Mouse (Mus musculus): ENCODE measurements around the gene Car12. TPM values are rescaled to one million over a fixed set of nuclear protein-coding genes. Genes with fewer than 3 reads are reported as not detected.
A peak's percentile ranks its signal among the peaks of the same experiment; 100 is the strongest.

Gene Car12
- polyA plus RNA-seq, 1 experiment from 2014 or later, result 19.3 TPM

- Histone ChIP-seq H3K4me1 (ENCODE audit: control insufficient read depth, insufficient read depth, low read length) (peaks cover 12% of the 10 kb centered on the region), H3K36me3 (ENCODE audit: control insufficient read depth, insufficient read depth, low read length) (no peaks in the 10 kb centered on the region), H3K4me3 (replicated peaks; ENCODE audit: low read length) (no peak overlapping the region), H3K27me3 (ENCODE audit: control insufficient read depth, insufficient read depth, low read length) (no peaks in the 10 kb centered on the region), H3K4me2 (ENCODE audit: low read depth, low read length) (no peak overlapping the region), H3K9me3 (replicated peaks; ENCODE audit: control insufficient read depth, low read length) (no peaks in the 10 kb centered on the region), H3K9ac (ENCODE audit: low read length) (no peak overlapping the region), H3K27ac (ENCODE audit: low read length) (no peak overlapping the region)
- 68% methylated on average over 3 of the region's 3 CpGs for WGBS
- no peak for ATAC-seq (ENCODE audit: insufficient read depth, low FRiP score)
These were observed 22.5 kb downstream of the Car12 start for GRCm38 (mm10) chr9:66736016-66736415.

- 70% methylated on average over 2 of the region's 2 CpGs for WGBS
- Histone ChIP-seq H3K27ac (ENCODE audit: low read length) (no peak overlapping the region), H3K36me3 (ENCODE audit: control insufficient read depth, insufficient read depth, low read length) (no peaks in the 10 kb centered on the region), H3K4me2 (ENCODE audit: low read depth, low read length) (no peak overlapping the region), H3K4me3 (replicated peaks; ENCODE audit: low read length) (no peak overlapping the region), H3K9me3 (replicated peaks; ENCODE audit: control insufficient read depth, low read length) (no peaks in the 10 kb centered on the region), H3K4me1 (ENCODE audit: control insufficient read depth, insufficient read depth, low read length) (peaks cover 12% of the 10 kb centered on the region), H3K9ac (ENCODE audit: low read length) (no peak overlapping the region), H3K27me3 (ENCODE audit: control insufficient read depth, insufficient read depth, low read length) (no peaks in the 10 kb centered on the region)
- no peak for ATAC-seq (ENCODE audit: insufficient read depth, low FRiP score)
These were observed 23.1 kb downstream of the Car12 start for GRCm38 (mm10) chr9:66736551-66736950.

- H3K9me3 ChIP-seq (replicated peaks; ENCODE audit: control insufficient read depth, low read length), result no peaks in the 10 kb centered on the region
These were observed 26.0 kb downstream of the Car12 start for GRCm38 (mm10) chr9:66739516-66739915.

GRCm38 (mm10) chr9:66744531-66744930 is 31.0 kb downstream of the Car12 start:
- no peaks in the 10 kb centered on the region for H3K27me3 ChIP-seq (ENCODE audit: control insufficient read depth, insufficient read depth, low read length)
- no peak for ATAC-seq (ENCODE audit: insufficient read depth, low FRiP score)
- H3K9me3 ChIP-seq (replicated peaks; ENCODE audit: control insufficient read depth, low read length), result no peaks in the 10 kb centered on the region
- H3K36me3 ChIP-seq (ENCODE audit: control insufficient read depth, insufficient read depth, low read length), result no peaks in the 10 kb centered on the region
- no peaks in the 10 kb centered on the region for H3K4me1 ChIP-seq (ENCODE audit: control insufficient read depth, insufficient read depth, low read length)
- H3K4me3 ChIP-seq (replicated peaks; ENCODE audit: low read length), result no peak overlapping the region
- H3K4me2 ChIP-seq (ENCODE audit: low read depth, low read length), result no peak overlapping the region
- H3K27ac ChIP-seq (ENCODE audit: low read length), result no peak overlapping the region
- 59% methylated on average over 2 of the region's 2 CpGs for WGBS
- no peak overlapping the region for H3K9ac ChIP-seq (ENCODE audit: low read length)

More at GRCm38 (mm10) chr9:66739516-66739915, 26.0 kb downstream of the Car12 start:
- Histone ChIP-seq H3K27ac (ENCODE audit: low read length) (no peak overlapping the region), H3K27me3 (ENCODE audit: control insufficient read depth, insufficient read depth, low read length) (no peaks in the 10 kb centered on the region), H3K4me2 (ENCODE audit: low read depth, low read length) (no peak overlapping the region), H3K9ac (ENCODE audit: low read length) (no peak overlapping the region), H3K36me3 (ENCODE audit: control insufficient read depth, insufficient read depth, low read length) (no peaks in the 10 kb centered on the region), H3K4me3 (replicated peaks; ENCODE audit: low read length) (no peak overlapping the region), H3K4me1 (ENCODE audit: control insufficient read depth, insufficient read depth, low read length) (no peaks in the 10 kb centered on the region)
- WGBS, result 79% methylated on average over 7 of the region's 7 CpGs
- ATAC-seq (ENCODE audit: insufficient read depth, low FRiP score), result no peak

GRCm38 (mm10) chr9:66748390-66748789 is 34.9 kb downstream of the Car12 start:
- Histone ChIP-seq H3K4me1 (ENCODE audit: control insufficient read depth, insufficient read depth, low read length) (no peaks in the 10 kb centered on the region), H3K4me3 (replicated peaks; ENCODE audit: low read length) (no peak overlapping the region), H3K27ac (ENCODE audit: low read length) (no peak overlapping the region), H3K27me3 (ENCODE audit: control insufficient read depth, insufficient read depth, low read length) (no peaks in the 10 kb centered on the region), H3K9me3 (replicated peaks; ENCODE audit: control insufficient read depth, low read length) (no peaks in the 10 kb centered on the region), H3K9ac (ENCODE audit: low read length) (no peak overlapping the region), H3K4me2 (ENCODE audit: low read depth, low read length) (no peak overlapping the region), H3K36me3 (ENCODE audit: control insufficient read depth, insufficient read depth, low read length) (no peaks in the 10 kb centered on the region)
- WGBS, result 87% methylated on average over 15 of the region's 15 CpGs
- ATAC-seq (ENCODE audit: insufficient read depth, low FRiP score), result no peak

- WGBS, result 81% methylated on average over 6 of the region's 6 CpGs
- no peak overlapping the region for H3K4me2 ChIP-seq (ENCODE audit: low read depth, low read length)
- no peak overlapping the region for H3K9ac ChIP-seq (ENCODE audit: low read length)
- H3K36me3 ChIP-seq (ENCODE audit: control insufficient read depth, insufficient read depth, low read length), result no peaks in the 10 kb centered on the region
- no peaks in the 10 kb centered on the region for H3K9me3 ChIP-seq (replicated peaks; ENCODE audit: control insufficient read depth, low read length)
- no peak overlapping the region for H3K4me3 ChIP-seq (replicated peaks; ENCODE audit: low read length)
- H3K27me3 ChIP-seq (ENCODE audit: control insufficient read depth, insufficient read depth, low read length), result no peaks in the 10 kb centered on the region
- ATAC-seq (ENCODE audit: insufficient read depth, low FRiP score), result no peak
- no peak overlapping the region for H3K27ac ChIP-seq (ENCODE audit: low read length)
- H3K4me1 ChIP-seq (ENCODE audit: control insufficient read depth, insufficient read depth, low read length), result no peaks in the 10 kb centered on the region
These were observed 39.4 kb downstream of the Car12 start for GRCm38 (mm10) chr9:66752849-66753248.

- no peak overlapping the region for H3K4me3 ChIP-seq (replicated peaks; ENCODE audit: low read length)
- ATAC-seq (ENCODE audit: insufficient read depth, low FRiP score), result no peak
These were observed 47.5 kb downstream of the Car12 start for GRCm38 (mm10) chr9:66760991-66761390.

GRCm38 (mm10) chr9:66768721-66769120 is 55.2 kb downstream of the Car12 start:
- no peaks in the 10 kb centered on the region for H3K4me1 ChIP-seq (ENCODE audit: control insufficient read depth, insufficient read depth, low read length)
- no peaks in the 10 kb centered on the region for H3K36me3 ChIP-seq (ENCODE audit: control insufficient read depth, insufficient read depth, low read length)
- no peak overlapping the region for H3K27ac ChIP-seq (ENCODE audit: low read length)
- no peak overlapping the region for H3K4me3 ChIP-seq (replicated peaks; ENCODE audit: low read length)
- WGBS, result 100% methylated on average over 1 of the region's 1 CpGs
- H3K9ac ChIP-seq (ENCODE audit: low read length), result no peak overlapping the region
- no peak for ATAC-seq (ENCODE audit: insufficient read depth, low FRiP score)
- no peaks in the 10 kb centered on the region for H3K27me3 ChIP-seq (ENCODE audit: control insufficient read depth, insufficient read depth, low read length)
- no peaks in the 10 kb centered on the region for H3K9me3 ChIP-seq (replicated peaks; ENCODE audit: control insufficient read depth, low read length)
- no peak overlapping the region for H3K4me2 ChIP-seq (ENCODE audit: low read depth, low read length)

More at GRCm38 (mm10) chr9:66760991-66761390, 47.5 kb downstream of the Car12 start:
- WGBS, result 54% methylated on average over 1 of the region's 1 CpGs
- H3K27ac ChIP-seq (ENCODE audit: low read length), result no peak overlapping the region
- H3K27me3 ChIP-seq (ENCODE audit: control insufficient read depth, insufficient read depth, low read length), result no peaks in the 10 kb centered on the region
- H3K9me3 ChIP-seq (replicated peaks; ENCODE audit: control insufficient read depth, low read length), result no peaks in the 10 kb centered on the region
- H3K4me2 ChIP-seq (ENCODE audit: low read depth, low read length), result no peak overlapping the region
- H3K4me1 ChIP-seq (ENCODE audit: control insufficient read depth, insufficient read depth, low read length), result no peaks in the 10 kb centered on the region
- H3K9ac ChIP-seq (ENCODE audit: low read length), result no peak overlapping the region
- H3K36me3 ChIP-seq (ENCODE audit: control insufficient read depth, insufficient read depth, low read length), result no peaks in the 10 kb centered on the region

GRCm38 (mm10) chr9:66769275-66769674 is 55.8 kb downstream of the Car12 start:
- no peak overlapping the region for H3K4me2 ChIP-seq (ENCODE audit: low read depth, low read length)
- H3K9me3 ChIP-seq (replicated peaks; ENCODE audit: control insufficient read depth, low read length), result no peaks in the 10 kb centered on the region
- no peak overlapping the region for H3K9ac ChIP-seq (ENCODE audit: low read length)
- H3K4me3 ChIP-seq (replicated peaks; ENCODE audit: low read length), result no peak overlapping the region
- H3K4me1 ChIP-seq (ENCODE audit: control insufficient read depth, insufficient read depth, low read length), result no peaks in the 10 kb centered on the region
- WGBS, result 65% methylated on average over 3 of the region's 3 CpGs
- H3K36me3 ChIP-seq (ENCODE audit: control insufficient read depth, insufficient read depth, low read length), result no peaks in the 10 kb centered on the region
- ATAC-seq (ENCODE audit: insufficient read depth, low FRiP score), result peak; percentile 50; the same call in 1 of the 2 replicates
- no peaks in the 10 kb centered on the region for H3K27me3 ChIP-seq (ENCODE audit: control insufficient read depth, insufficient read depth, low read length)
- no peak overlapping the region for H3K27ac ChIP-seq (ENCODE audit: low read length)

- no peak overlapping the region for H3K27ac ChIP-seq (ENCODE audit: low read length)
- H3K9ac ChIP-seq (ENCODE audit: low read length), result no peak overlapping the region
These were observed 57.2 kb downstream of the Car12 start for GRCm38 (mm10) chr9:66770701-66771100.

More at GRCm38 (mm10) chr9:66770701-66771100, 57.2 kb downstream of the Car12 start:
- Histone ChIP-seq H3K4me2 (ENCODE audit: low read depth, low read length) (no peak overlapping the region), H3K27me3 (ENCODE audit: control insufficient read depth, insufficient read depth, low read length) (no peaks in the 10 kb centered on the region), H3K4me3 (replicated peaks; ENCODE audit: low read length) (no peak overlapping the region), H3K36me3 (ENCODE audit: control insufficient read depth, insufficient read depth, low read length) (no peaks in the 10 kb centered on the region), H3K9me3 (replicated peaks; ENCODE audit: control insufficient read depth, low read length) (no peaks in the 10 kb centered on the region), H3K4me1 (ENCODE audit: control insufficient read depth, insufficient read depth, low read length) (no peaks in the 10 kb centered on the region)
- ATAC-seq (ENCODE audit: insufficient read depth, low FRiP score), result no peak

All from stomach, embryonic 16.5 days (tissue).